Mouse (Mus musculus) liver, adult 2 months (tissue): Measurements from ENCODE around the gene Kcnk13.

ENCODE experiments used
- CTCF ChIP-seq: fragments of 200-500 bp; IDR thresholded peaks from 2 replicates; pipeline ENCODE4 v1.5.1; 2011; ENCODE audit warnings: low read depth, low read length, control low read depth
- POLR2A ChIP-seq: fragments of 200-500 bp; IDR thresholded peaks from 2 replicates; pipeline ENCODE4 v1.6.1; 2011; ENCODE audit warnings: low read length, control low read depth; ENCODE audit not compliant: insufficient read depth; ENCODE audit errors: extremely low read depth

- no peak for TF ChIP-seq CTCF
- no peak for TF ChIP-seq POLR2A
These were observed 50.8 kb downstream of the Kcnk13 start for GRCm38 (mm10) chr12:100015146-100015545.
